Mouse (Mus musculus) frontal cortex, postnatal 14 days (tissue): ENCODE measurements around the gene Prdm10.

ENCODE experiments used
- DNase-seq, 2 experiments: peaks; one replicate each; pipeline ENCODE4 v3.0.0; 2022; ENCODE audit warnings: low spot score in 2 of 2

Prdm10 gene

GRCm38 (mm10) chr9:31280366-31281010 is at the start of gene Prdm10:
Gene Prdm10, plus strand, starts transcription at chr9:31280538.
- peak; percentile 92 to 95 for DNase-seq

- no peak for DNase-seq
Measured at GRCm38 (mm10) chr9:31235030-31235429, 45.3 kb upstream of the Prdm10 start.

DNA sequence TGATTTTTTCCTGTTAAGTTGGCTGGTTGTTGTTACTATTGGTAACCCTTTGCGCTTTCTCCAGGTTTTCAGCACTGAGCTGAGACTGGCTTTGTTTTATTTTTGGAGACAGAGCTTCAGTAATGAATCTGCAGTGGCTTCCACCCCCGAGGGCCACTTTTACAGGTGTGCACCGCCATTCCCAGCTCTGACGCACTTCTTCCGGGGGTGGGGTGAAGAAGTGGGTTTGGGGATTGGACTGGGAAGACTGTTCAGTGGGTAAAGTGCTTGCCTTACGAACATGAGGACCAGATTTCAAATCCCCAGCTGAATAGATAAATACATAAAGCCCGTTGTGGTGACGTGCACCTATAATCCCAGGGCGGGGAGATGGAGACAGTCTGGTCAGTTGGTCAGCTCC is 44.8 kb upstream of the Prdm10 start:
- no peak for DNase-seq

DNA sequence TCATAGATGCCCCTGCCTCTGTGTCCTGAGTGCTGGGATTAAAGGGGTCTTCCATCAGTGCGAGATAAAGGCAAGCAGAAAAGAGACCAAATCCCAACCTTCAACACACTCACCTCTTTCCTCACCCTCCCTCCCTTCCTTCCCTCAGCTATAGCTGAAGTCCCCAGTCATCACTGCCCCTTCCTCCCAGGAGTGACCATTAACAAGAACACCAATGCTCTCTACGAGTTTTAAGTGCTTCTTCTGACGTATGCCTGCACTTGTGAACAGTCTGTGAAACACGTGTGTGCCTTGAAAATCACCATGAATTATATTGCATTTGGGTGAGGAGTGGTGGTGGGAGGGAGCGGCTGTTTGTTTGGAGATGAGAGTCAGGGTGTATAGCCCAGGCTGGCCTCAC is 44.3 kb upstream of the Prdm10 start:
- DNase-seq = no peak

- no peak for DNase-seq
Measured at GRCm38 (mm10) chr9:31238526-31238925, 41.8 kb upstream of the Prdm10 start.

GRCm38 (mm10) chr9:31239551-31239950 is 40.8 kb upstream of the Prdm10 start:
- DNase-seq = no peak

GRCm38 (mm10) chr9:31240522-31241207 is 39.7 kb upstream of the Prdm10 start:
- no peak for DNase-seq

GRCm38 (mm10) chr9:31241208-31241699 is 39.1 kb upstream of the Prdm10 start:
- DNase-seq = no peak

GRCm38 (mm10) chr9:31243306-31243938 is 36.9 kb upstream of the Prdm10 start:
- DNase-seq = no peak

GRCm38 (mm10) chr9:31243939-31244333 is 36.4 kb upstream of the Prdm10 start:
- no peak for DNase-seq

GRCm38 (mm10) chr9:31245006-31245405 is 35.3 kb upstream of the Prdm10 start:
- DNase-seq = no peak

DNA sequence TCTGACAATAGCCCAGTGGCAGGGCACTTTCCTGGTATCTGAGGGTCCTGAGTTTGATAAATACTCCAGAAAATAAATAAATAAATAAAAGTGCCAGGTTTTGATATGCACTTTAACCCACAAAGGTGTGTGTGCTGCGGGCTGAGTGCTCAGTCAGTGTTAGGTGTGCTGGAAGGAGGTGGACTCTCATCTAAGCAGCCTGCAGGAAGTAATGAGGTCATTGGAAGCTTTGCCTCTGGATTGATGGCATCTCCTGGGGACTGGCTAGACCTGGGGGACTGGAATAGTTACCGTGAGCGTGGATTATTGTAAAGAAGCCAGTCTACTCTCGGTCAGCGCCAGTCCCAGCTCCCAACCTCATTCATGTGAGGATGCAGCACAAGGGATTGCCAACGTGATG is 33.9 kb upstream of the Prdm10 start:
- no peak for DNase-seq

GRCm38 (mm10) chr9:31247447-31248220 is 32.7 kb upstream of the Prdm10 start:
- no peak for DNase-seq

DNA sequence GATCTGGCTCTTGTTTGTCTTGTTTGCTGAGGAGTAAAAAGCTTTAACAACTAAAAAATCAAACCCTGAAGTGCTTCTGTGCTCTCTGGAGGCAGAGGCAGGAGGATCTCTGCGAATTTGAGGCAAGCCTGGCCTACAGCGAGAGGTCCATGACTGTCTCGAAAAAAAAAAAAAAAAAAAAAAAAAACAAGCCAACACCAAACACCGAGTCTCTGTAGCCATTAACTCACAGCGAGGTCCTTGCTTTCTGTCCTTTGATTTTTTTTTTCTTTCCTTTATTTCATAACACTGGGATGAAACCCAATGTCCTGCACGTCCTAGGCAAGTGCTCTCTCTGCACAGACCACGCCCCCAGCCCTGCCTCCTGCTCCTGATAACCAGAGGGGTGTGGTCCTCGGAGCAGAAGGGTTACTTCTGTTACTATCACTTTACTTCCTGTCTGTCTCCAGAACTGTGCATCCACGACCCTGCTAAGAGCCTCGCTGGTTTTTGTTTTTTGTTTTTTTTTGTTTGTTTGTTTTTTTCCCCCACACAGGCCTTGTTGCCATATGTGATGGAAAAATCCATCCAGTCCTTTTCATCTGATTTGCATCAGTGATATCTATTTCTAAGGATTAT is 28.0 kb upstream of the Prdm10 start:
- no peak for DNase-seq

DNA sequence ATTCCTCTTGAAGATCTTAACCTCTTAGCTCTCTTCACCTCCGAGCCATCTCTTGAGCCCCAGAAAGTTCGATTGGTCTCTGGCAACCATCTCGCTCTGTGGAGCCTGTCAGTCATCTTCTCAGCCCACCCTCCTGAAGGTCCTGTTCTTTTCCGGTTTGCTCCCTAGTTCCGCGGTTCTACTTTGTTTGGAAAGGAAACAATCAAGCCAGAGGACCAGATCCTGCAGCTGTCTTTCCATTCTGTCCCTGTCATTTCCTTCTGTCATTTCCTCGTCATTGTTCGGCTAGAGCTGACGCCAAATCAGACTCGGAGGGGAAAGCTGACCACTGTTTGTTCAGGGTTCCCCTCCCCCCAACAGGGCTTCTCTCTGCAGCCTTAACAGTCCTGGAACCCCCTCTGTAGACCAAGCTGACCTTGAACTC is 27.0 kb upstream of the Prdm10 start:
- no peak for DNase-seq

DNA sequence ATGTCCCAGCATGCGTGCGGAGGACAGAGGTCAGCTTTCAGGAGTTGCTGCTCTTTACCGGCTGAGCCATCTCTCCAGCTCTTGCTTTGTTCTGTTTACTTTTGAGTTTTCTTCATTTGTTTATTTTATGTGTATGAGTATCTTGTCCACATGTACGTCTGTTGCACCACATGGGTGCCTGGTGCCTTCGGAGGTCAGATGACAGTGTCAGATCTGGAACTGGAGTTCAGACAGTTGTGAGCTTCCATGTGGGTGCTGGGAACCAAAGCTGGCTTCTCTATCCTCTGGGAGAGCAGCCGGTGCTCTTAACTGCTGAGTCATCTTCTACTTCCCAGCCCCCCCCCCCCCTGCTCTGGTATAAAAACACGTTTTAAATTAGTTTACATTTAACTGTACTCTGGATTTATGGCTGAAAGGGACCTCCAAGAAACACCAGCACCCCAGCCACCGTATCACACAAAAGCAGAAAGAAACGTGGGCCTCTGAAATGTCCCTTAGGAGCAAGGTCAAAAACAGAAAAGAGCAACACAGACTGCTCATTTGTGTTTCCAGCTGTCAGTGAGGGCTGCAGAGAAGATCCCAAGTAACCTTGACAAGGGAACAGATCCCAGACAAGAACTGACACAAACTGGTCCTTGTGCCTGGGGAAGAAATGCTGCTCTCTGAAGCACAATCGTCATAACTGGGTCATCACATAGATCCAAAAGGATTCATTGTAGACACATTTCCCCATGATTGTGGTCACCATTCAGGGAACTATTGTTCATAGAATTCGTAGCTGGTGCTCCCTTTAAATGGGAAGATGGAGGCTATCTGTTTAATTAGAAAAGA is 26.3 kb upstream of the Prdm10 start:
- no peak for DNase-seq

DNA sequence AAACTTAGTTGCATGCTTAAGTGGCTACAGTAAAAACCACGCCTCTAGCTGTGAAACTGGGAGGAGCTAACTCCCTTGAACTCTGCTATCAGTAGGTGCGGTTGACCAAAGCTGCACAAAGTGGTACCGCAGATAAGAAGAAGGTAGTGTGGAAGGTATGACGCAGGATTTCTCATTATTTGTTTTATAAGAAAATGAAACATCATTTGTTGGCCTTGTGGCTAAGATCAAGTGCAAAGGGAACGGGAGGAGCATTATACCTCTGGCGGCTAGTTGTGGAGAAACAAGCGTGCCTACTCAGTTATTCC is 25.7 kb upstream of the Prdm10 start:
- DNase-seq = no peak

- DNase-seq = no peak
Measured at GRCm38 (mm10) chr9:31255953-31256352, 24.4 kb upstream of the Prdm10 start.

DNA sequence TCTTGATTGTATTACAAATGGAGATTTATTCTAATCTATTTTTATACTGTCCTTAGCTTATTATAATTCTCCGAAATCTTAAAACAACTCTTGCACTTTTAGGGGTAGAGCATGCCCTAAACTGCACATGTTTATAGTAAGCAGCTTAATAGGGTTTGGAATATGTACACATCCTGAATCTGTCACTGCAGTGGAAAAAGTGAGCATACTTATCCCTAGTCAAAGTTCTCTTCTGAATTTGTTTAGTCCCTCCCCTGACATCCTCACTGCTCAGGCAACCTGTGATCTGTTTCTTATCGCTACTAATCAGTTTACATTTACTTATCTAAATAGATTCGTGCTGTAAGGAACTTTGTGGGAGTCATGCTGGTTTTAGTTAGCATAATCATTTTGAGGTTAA is 22.1 kb upstream of the Prdm10 start:
- no peak for DNase-seq

GRCm38 (mm10) chr9:31260219-31260618 is 20.1 kb upstream of the Prdm10 start:
- DNase-seq = no peak
